Mouse (Mus musculus): ENCODE measurements around the gene Rps3a1.

GRCm38 (mm10) chr3:86168841-86169425, 26.4 kb upstream of the Rps3a1 start:
- TF ChIP-seq CTCF (IDR thresholded peaks at IDR 0.05; ENCODE audit: low read depth) (no peak), EP300 (IDR thresholded peaks at IDR 0.05; ENCODE audit: low read depth) (no peak)

Measured in liver, embryonic 14.5 days (tissue).